Mouse (Mus musculus): ENCODE measurements around the gene Ccdc80.

GRCm38 (mm10) chr16:45120844-45121425 lies 27.7 kb downstream of the Ccdc80 start:
- TF ChIP-seq CTCF (IDR thresholded peaks at IDR 0.05; ENCODE audit: extremely low read depth, insufficient read length, insufficient replicate concordance, low read depth, low read length) (no peak), POLR2A (IDR thresholded peaks at IDR 0.05; ENCODE audit: low read depth, low read length) (no peak)
